Mouse (Mus musculus): ENCODE measurements around the gene Tubb2a.

- TF ChIP-seq CTCF (IDR thresholded peaks at IDR 0.05; ENCODE audit: borderline replicate concordance, insufficient read depth, low read length) (no peak), POLR2A (IDR thresholded peaks at IDR 0.05; ENCODE audit: low read depth, low read length) (no peak)
Observed at GRCm38 (mm10) chr13:34078500-34079280, 883 bp upstream of the Tubb2a start.

Measured in embryonic fibroblast, embryonic 13.5 days (primary cell).